ENCODE assay signal across 8 mouse cellular contexts in the genomic region with DNA sequence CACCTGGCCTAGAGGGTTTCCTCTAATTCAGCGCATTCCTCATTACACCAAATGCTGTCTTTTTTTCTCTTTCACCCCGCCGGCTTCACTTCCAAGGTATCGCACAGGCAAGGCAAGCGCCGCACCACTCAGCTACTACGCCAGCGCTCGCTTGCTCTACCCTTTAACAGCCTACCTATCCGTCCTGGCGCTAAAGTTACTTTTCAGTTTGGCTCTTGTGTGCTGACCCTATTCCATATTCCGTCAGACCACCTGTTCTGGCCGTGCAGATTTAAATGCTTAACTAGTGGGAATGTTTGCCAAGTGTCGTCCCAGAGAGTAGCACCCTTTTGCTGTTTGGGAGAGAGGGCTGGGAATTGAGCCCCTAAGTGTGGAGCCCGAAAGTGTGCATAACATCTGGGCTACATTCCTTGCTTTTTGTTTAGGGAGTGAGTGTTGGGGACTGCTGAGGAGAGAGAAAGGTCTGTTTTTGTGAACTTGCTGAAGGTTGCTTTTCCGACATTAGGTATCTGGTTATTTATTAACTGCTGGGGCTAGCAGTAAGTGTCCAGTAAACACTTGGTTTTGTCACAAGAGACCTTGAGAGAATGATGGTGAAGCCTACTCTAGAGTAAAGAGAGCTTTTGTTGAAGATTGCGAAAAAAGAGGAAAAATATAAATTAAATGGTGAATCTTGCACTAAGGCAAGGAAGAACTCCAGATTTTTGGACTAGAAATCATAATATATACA. TPM values are rescaled to one million over a fixed set of nuclear protein-coding genes. Genes with fewer than 3 reads are reported as not detected.
A peak's percentile ranks its signal among the peaks of the same experiment; 100 is the strongest.
DNase-seq lines count a peak whose midpoint lies in the region; ATAC-seq and TF ChIP-seq lines count a peak whose summit lies in the region.

No protein-coding gene starts in this region.

- no peak for ATAC-seq in forebrain, embryonic 11.5 days (replicated peaks; ENCODE audit: low FRiP score)
- ATAC-seq in lung, embryonic 15.5 days (ENCODE audit: borderline replicate concordance, extremely low read depth, low FRiP score, low TSS enrichment): no peak

- no peak for TF ChIP-seq POLR2A in small intestine, adult 2 months (IDR thresholded peaks at IDR 0.05; ENCODE audit: low read depth, low read length)

- WGBS in forebrain, embryonic 11.5 days: 6% methylated on average over 17 of the region's 17 CpGs
- 4% methylated on average over 17 of the region's 17 CpGs for WGBS in lung, embryonic 15.5 days
- 7% methylated on average over 17 of the region's 17 CpGs for WGBS in small intestine, adult 2 months

- peak overlapping the region; percentile 50 for H3K4me3 ChIP-seq in forebrain, embryonic 11.5 days (ENCODE audit: low read depth, low read length)
- peak overlapping the region; percentile 68 for H3K4me3 ChIP-seq in lung, embryonic 15.5 days
- peak overlapping the region; percentile 86 for H3K4me3 ChIP-seq in small intestine, adult 2 months (ENCODE audit: low read depth, low read length)

- H3K27me3 ChIP-seq in forebrain, embryonic 11.5 days (ENCODE audit: control insufficient read depth, insufficient read depth, low read length): no peaks in the 10 kb centered on the region
- no peaks in the 10 kb centered on the region for H3K27me3 ChIP-seq in lung, embryonic 15.5 days
- H3K27me3 ChIP-seq in small intestine, adult 2 months (ENCODE audit: control insufficient read depth, insufficient read depth, low read length): no peaks in the 10 kb centered on the region

- no peak for TF ChIP-seq CTCF in small intestine, adult 2 months (IDR thresholded peaks at IDR 0.05; ENCODE audit: extremely low read depth, insufficient read length, insufficient replicate concordance, low read depth, low read length)

- no peaks in the 10 kb centered on the region for H3K9me3 ChIP-seq in forebrain, embryonic 11.5 days (ENCODE audit: control insufficient read depth, low read length)
- H3K9me3 ChIP-seq in lung, embryonic 15.5 days: no peaks in the 10 kb centered on the region

- DNase-seq in ovary, postnatal 36 days (ENCODE audit: low spot score): peak; percentile 14
- DNase-seq in ovary, postnatal 10 days (ENCODE audit: low spot score): no peak
- DNase-seq in forebrain, embryonic 11.5 days (ENCODE audit: low spot score): peak; percentile 52
- peak; percentile 62 for DNase-seq in kidney, adult 11 months
- no peak for DNase-seq in gastrocnemius, postnatal 36 days
- DNase-seq in left cerebral cortex, adult 9 months (ENCODE audit: low spot score in 2 of 2): no peak

- no peak overlapping the region for H3K27ac ChIP-seq in forebrain, embryonic 11.5 days (ENCODE audit: low read depth, low read length)
- H3K27ac ChIP-seq in lung, embryonic 15.5 days: peak overlapping the region; percentile 79
- no peak overlapping the region for H3K27ac ChIP-seq in small intestine, adult 2 months (ENCODE audit: insufficient read depth, low read depth, low read length)

- intact Hi-C loops in gastrocnemius, postnatal 36 days (cut with DNase I): no loop called here

- H3K4me1 ChIP-seq in forebrain, embryonic 11.5 days (replicated peaks; ENCODE audit: control insufficient read depth, insufficient read depth, low read length): no peaks in the 10 kb centered on the region
- peaks cover 10% of the 10 kb centered on the region for H3K4me1 ChIP-seq in lung, embryonic 15.5 days
- peaks cover 8% of the 10 kb centered on the region; the same call in 1 of the 2 replicates for H3K4me1 ChIP-seq in small intestine, adult 2 months (ENCODE audit: control insufficient read depth, insufficient read depth, insufficient read length, low read length)

- H3K36me3 ChIP-seq in forebrain, embryonic 11.5 days (ENCODE audit: control insufficient read depth, insufficient read depth, low read length): no peaks in the 10 kb centered on the region
- no peaks in the 10 kb centered on the region for H3K36me3 ChIP-seq in lung, embryonic 15.5 days
- no peaks in the 10 kb centered on the region for H3K36me3 ChIP-seq in small intestine, adult 2 months (ENCODE audit: control insufficient read depth, insufficient read depth, low read length)

- H3K4me2 ChIP-seq in forebrain, embryonic 11.5 days (ENCODE audit: low read depth, low read length, severe bottlenecking): peak overlapping the region; percentile 92
- peak overlapping the region; percentile 92 for H3K4me2 ChIP-seq in lung, embryonic 15.5 days

- peak overlapping the region; percentile 64 for H3K9ac ChIP-seq in forebrain, embryonic 11.5 days (ENCODE audit: low read length)
- peak overlapping the region; percentile 66 for H3K9ac ChIP-seq in lung, embryonic 15.5 days

RNA-seq across cellular contexts. Expression of gene Mthfd1, which starts 1.2 kb away (rescaled TPM):
- polyA plus RNA-seq in forebrain, embryonic 11.5 days (2014; fragmentation: Nextera tagmentation; extraction: Ambion mirVana): 80.2 and 80.8 TPM in 2 replicates
- polyA plus RNA-seq in lung, embryonic 15.5 days (2015; fragmentation: Nextera tagmentation; extraction: Ambion mirVana): 97.4 and 99.8 TPM in 2 replicates
- 7.3 and 11.3 TPM in 2 replicates for polyA plus RNA-seq in small intestine, adult 2 months (2012; rRNA removed)
- 10 to 100 TPM; 28.8 to 34.5 TPM for total RNA-seq in gastrocnemius, postnatal 36 days (2021)

RNA-seq across cellular contexts. Expression of gene Tex21, which starts 9.7 kb away (rescaled TPM):
- polyA plus RNA-seq in forebrain, embryonic 11.5 days (2014; fragmentation: Nextera tagmentation; extraction: Ambion mirVana): not detected in 2 replicates
- not detected in 2 replicates for polyA plus RNA-seq in lung, embryonic 15.5 days (2015; fragmentation: Nextera tagmentation; extraction: Ambion mirVana)
- polyA plus RNA-seq in small intestine, adult 2 months (2012; rRNA removed): not detected in 2 replicates
- not detected for total RNA-seq in gastrocnemius, postnatal 36 days (2021)

Comparison
In these comparisons a context has a peak if more than half of its experiments do, and no peak if none do; other contexts are left out.
1. DNase-seq: peak in ovary, postnatal 36 days (single experiment), forebrain, embryonic 11.5 days (single experiment) and kidney, adult 11 months (single experiment); none in ovary, postnatal 10 days (single experiment), gastrocnemius, postnatal 36 days (0 of 2) and left cerebral cortex, adult 9 months (0 of 2).
2. Peak in every context shown above with its lines, with median percentiles within 50 percentile points of each other: H3K4me3 ChIP-seq.